Mouse (Mus musculus): ENCODE data around the gene Trp53bp2. TPM values are rescaled to one million over a fixed set of nuclear protein-coding genes. Genes with fewer than 3 reads are reported as not detected.

Trp53bp2 gene
- polyA plus RNA-seq (2014; fragmentation: Nextera tagmentation; extraction: Ambion mirVana), result 29.0 and 29.1 TPM in 2 replicates

DNA sequence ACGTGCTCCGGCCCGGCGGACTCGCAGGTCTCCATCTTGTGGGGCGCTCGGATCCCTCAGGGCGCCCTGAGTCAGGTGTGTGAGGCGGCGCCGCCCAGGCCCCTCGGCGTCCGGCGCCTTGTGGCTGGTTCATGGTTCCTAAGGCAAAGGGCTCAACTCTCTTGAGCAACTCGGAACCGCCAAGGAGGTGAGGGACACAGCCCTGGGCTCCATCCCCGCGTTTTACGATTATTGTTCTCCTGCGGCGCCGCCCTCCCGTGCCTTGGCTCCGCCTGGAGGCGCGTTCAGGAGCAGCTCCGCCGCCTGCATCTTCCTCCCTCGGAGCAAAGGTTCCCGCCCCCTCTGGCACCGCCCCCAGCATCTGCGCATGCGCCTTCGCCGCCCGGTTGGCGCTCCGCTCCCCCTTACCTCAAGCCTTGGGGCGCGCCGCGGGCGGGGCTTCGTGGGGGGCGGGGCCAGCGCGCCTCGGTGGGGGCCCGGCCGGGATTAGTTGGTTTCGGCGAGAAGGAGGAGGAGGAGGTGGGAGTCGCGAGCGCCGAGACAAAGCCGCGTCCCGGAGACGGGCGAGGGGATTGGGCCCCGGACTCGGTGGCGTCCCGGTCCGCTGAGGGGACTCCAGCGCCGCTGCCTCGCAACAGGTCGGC is at the start of gene Trp53bp2:
Gene Trp53bp2 (plus strand): TSS at position 489 of the 644 bp plus-strand sequence.
- peak; percentile 96 for ATAC-seq (ENCODE audit: insufficient read depth)
- 1% methylated on average over 71 of the region's 71 CpGs for WGBS
- TF ChIP-seq CTCF (IDR thresholded peaks at IDR 0.05; ENCODE audit: low read depth), result peak; percentile 62
- Histone ChIP-seq H3K4me2 (peak within 1 kb of the TSS; percentile 82), H3K9ac (peak within 1 kb of the TSS; percentile 95), H3K4me3 (ENCODE audit: low read depth, low read length) (peak within 1 kb of the TSS; percentile 89), H3K36me3 (ENCODE audit: insufficient read depth) (no peaks in the 10 kb centered on the region), H3K27ac (ENCODE audit: low read depth) (peak within 1 kb of the TSS; percentile 93), H3K4me1 (ENCODE audit: insufficient read depth) (peaks cover 16% of the 10 kb centered on the region), H3K27me3 (ENCODE audit: insufficient read depth, low read length) (no peaks in the 10 kb centered on the region), H3K9me3 (ENCODE audit: low read depth, low read length) (no peaks in the 10 kb centered on the region)
- DNase-seq, result peak; percentile 97

DNA sequence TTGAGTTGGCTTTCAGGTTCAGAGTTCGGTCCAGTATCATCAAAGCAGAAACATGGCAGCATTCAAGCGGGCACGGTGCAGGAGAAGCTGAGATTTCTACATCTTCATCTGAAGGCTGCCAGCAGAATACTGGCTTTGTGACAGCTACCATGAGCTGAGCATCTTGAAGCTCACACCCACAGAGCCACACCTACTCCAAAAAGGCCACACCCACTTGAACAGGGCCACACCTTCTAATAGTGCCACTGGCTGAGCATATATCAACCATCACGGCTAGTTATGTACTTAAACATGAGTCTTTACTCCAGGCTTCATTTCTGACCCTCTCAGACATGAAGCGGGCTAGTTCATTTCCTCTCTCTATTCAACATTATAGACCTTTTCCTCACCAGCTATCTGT is 46.3 kb upstream of the Trp53bp2 start:
- no peak overlapping the region for H3K4me2 ChIP-seq
- no peaks in the 10 kb centered on the region for H3K27me3 ChIP-seq (ENCODE audit: insufficient read depth, low read length)
- no peak overlapping the region for H3K9ac ChIP-seq
- H3K4me3 ChIP-seq (ENCODE audit: low read depth, low read length), result no peak overlapping the region
- DNase-seq (no peak), ATAC-seq (ENCODE audit: insufficient read depth) (no peak)
- no peaks in the 10 kb centered on the region for H3K9me3 ChIP-seq (ENCODE audit: low read depth, low read length)
- WGBS, result 89% methylated on average over 5 of the region's 5 CpGs
- TF ChIP-seq CTCF (IDR thresholded peaks at IDR 0.05; ENCODE audit: low read depth), result no peak
- no peaks in the 10 kb centered on the region for H3K4me1 ChIP-seq (ENCODE audit: insufficient read depth)
- no peaks in the 10 kb centered on the region for H3K36me3 ChIP-seq (ENCODE audit: insufficient read depth)
- H3K27ac ChIP-seq (ENCODE audit: low read depth), result no peak overlapping the region

DNA sequence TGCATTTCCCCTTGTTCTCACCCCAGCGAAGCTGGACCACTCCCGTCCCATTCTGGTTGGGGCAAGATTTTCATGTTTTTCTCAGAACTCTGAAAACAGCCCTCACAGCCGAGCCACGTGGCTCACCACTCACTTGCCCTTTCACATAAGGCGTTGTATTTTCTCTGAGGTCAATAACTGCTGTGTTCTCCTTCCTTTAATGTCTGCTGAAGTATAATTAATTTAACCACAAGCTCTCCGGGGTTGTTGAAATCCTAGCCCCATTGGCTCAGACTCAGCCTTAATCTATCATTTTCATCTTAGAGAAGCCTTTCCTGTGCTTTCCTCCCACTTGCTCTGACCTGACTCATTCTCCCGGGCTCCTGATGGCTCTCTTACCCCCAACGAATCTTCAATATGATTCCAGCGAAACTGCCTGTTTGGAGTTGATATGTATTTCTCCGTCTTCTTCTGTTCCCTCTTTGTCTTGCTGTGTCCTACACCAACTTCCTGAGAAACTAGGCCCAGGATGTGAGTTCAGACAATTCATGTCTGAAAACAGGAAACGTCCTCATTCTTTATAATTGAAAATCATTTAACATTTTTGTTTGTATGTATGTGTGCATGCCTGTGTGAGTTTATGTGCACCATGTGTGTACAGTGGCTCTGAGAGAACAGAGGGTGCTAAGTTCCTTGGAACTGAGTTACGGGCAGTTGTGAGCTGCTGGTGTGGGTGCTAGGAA is 45.1 kb upstream of the Trp53bp2 start:
- H3K4me1 ChIP-seq (ENCODE audit: insufficient read depth), result no peaks in the 10 kb centered on the region
- TF ChIP-seq CTCF (IDR thresholded peaks at IDR 0.05; ENCODE audit: low read depth), result no peak
- no peak overlapping the region for H3K27ac ChIP-seq (ENCODE audit: low read depth)
- no peaks in the 10 kb centered on the region for H3K9me3 ChIP-seq (ENCODE audit: low read depth, low read length)
- no peak for DNase-seq
- no peaks in the 10 kb centered on the region for H3K36me3 ChIP-seq (ENCODE audit: insufficient read depth)
- no peak overlapping the region for H3K4me2 ChIP-seq
- no peak overlapping the region for H3K9ac ChIP-seq
- no peak for ATAC-seq (ENCODE audit: insufficient read depth)
- H3K4me3 ChIP-seq (ENCODE audit: low read depth, low read length), result no peak overlapping the region
- H3K27me3 ChIP-seq (ENCODE audit: insufficient read depth, low read length), result no peaks in the 10 kb centered on the region
- WGBS, result 53% methylated on average over 12 of the region's 12 CpGs

DNA sequence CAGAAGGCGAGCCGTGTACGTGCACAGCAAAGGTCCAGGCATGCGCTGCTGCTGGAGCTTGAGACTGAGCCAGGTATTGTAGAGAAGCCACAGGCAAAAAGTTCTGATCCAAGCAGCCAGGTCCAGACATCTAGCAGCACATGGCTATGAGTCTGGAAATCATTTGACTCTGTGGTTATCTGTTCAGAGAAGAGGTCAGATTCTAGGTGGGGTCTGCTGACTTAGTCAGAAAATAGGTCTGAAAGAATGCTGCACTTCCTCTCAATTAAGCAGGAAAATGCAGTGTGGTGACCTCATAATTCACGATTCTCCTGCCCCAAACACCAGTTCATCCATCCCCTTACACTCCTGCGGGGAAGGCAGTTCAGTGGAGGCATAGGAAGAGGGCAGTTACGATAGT is 40.7 kb upstream of the Trp53bp2 start:
- no peak overlapping the region for H3K27ac ChIP-seq (ENCODE audit: low read depth)
- H3K9ac ChIP-seq, result no peak overlapping the region
- 62% methylated on average over 7 of the region's 7 CpGs for WGBS
- ATAC-seq (ENCODE audit: insufficient read depth) (no peak), DNase-seq (no peak)
- no peaks in the 10 kb centered on the region for H3K4me1 ChIP-seq (ENCODE audit: insufficient read depth)
- H3K4me3 ChIP-seq (ENCODE audit: low read depth, low read length), result no peak overlapping the region
- no peak overlapping the region for H3K4me2 ChIP-seq
- TF ChIP-seq CTCF (IDR thresholded peaks at IDR 0.05; ENCODE audit: low read depth), result no peak
- no peaks in the 10 kb centered on the region for H3K27me3 ChIP-seq (ENCODE audit: insufficient read depth, low read length)
- no peaks in the 10 kb centered on the region for H3K36me3 ChIP-seq (ENCODE audit: insufficient read depth)
- no peaks in the 10 kb centered on the region for H3K9me3 ChIP-seq (ENCODE audit: low read depth, low read length)

GRCm38 (mm10) chr1:182368782-182369181 is 40.2 kb upstream of the Trp53bp2 start:
- no peak for DNase-seq
- no peaks in the 10 kb centered on the region for H3K36me3 ChIP-seq (ENCODE audit: insufficient read depth)
- no peak overlapping the region for H3K4me2 ChIP-seq
- 52% methylated on average over 8 of the region's 8 CpGs for WGBS
- no peak for TF ChIP-seq CTCF (IDR thresholded peaks at IDR 0.05; ENCODE audit: low read depth)
- no peaks in the 10 kb centered on the region for H3K9me3 ChIP-seq (ENCODE audit: low read depth, low read length)
- no peaks in the 10 kb centered on the region for H3K27me3 ChIP-seq (ENCODE audit: insufficient read depth, low read length)
- H3K27ac ChIP-seq (ENCODE audit: low read depth), result no peak overlapping the region
- no peak for ATAC-seq (ENCODE audit: insufficient read depth)
- H3K4me3 ChIP-seq (ENCODE audit: low read depth, low read length), result no peak overlapping the region
- H3K9ac ChIP-seq, result no peak overlapping the region
- H3K4me1 ChIP-seq (ENCODE audit: insufficient read depth), result no peaks in the 10 kb centered on the region

GRCm38 (mm10) chr1:182369435-182369834 is 39.5 kb upstream of the Trp53bp2 start:
- Histone ChIP-seq H3K9me3 (ENCODE audit: low read depth, low read length) (no peaks in the 10 kb centered on the region), H3K27ac (ENCODE audit: low read depth) (no peak overlapping the region), H3K36me3 (ENCODE audit: insufficient read depth) (no peaks in the 10 kb centered on the region), H3K9ac (no peak overlapping the region), H3K4me1 (ENCODE audit: insufficient read depth) (no peaks in the 10 kb centered on the region), H3K4me3 (ENCODE audit: low read depth, low read length) (no peak overlapping the region), H3K27me3 (ENCODE audit: insufficient read depth, low read length) (no peaks in the 10 kb centered on the region), H3K4me2 (no peak overlapping the region)
- no peak for DNase-seq
- no peak for ATAC-seq (ENCODE audit: insufficient read depth)
- WGBS, result 64% methylated on average over 4 of the region's 4 CpGs
- TF ChIP-seq CTCF (IDR thresholded peaks at IDR 0.05; ENCODE audit: low read depth), result no peak

GRCm38 (mm10) chr1:182371891-182372290 is 37.1 kb upstream of the Trp53bp2 start:
- H3K4me1 ChIP-seq (ENCODE audit: insufficient read depth), result no peaks in the 10 kb centered on the region
- 42% methylated on average over 8 of the region's 8 CpGs for WGBS
- H3K27ac ChIP-seq (ENCODE audit: low read depth), result no peak overlapping the region
- H3K4me3 ChIP-seq (ENCODE audit: low read depth, low read length), result no peak overlapping the region
- no peaks in the 10 kb centered on the region for H3K9me3 ChIP-seq (ENCODE audit: low read depth, low read length)
- DNase-seq, result peak; percentile 22
- H3K27me3 ChIP-seq (ENCODE audit: insufficient read depth, low read length), result no peaks in the 10 kb centered on the region
- no peaks in the 10 kb centered on the region for H3K36me3 ChIP-seq (ENCODE audit: insufficient read depth)
- no peak for ATAC-seq (ENCODE audit: insufficient read depth)
- H3K4me2 ChIP-seq, result no peak overlapping the region
- no peak overlapping the region for H3K9ac ChIP-seq
- no peak for TF ChIP-seq CTCF (IDR thresholded peaks at IDR 0.05; ENCODE audit: low read depth)
